Mouse (Mus musculus) limb, embryonic 15.5 days (tissue): ENCODE results near the gene Majin. TPM values are rescaled to one million over a fixed set of nuclear protein-coding genes. Genes with fewer than 3 reads are reported as not detected.
A peak's percentile ranks its signal among the peaks of the same experiment; 100 is the strongest.

Experiments
- ATAC-seq: fragments of 200-750 bp; cut with Nextera tagmentation; 2 replicates; pipeline ENCODE4 v1.8.0; 2017; ENCODE audit warnings: low read depth, moderate TSS enrichment; ENCODE audit not compliant: insufficient number of reproducible peaks, low FRiP score, low TSS enrichment
- H3K27ac ChIP-seq: fragments of 300-500 bp; sonication (generic); 2 replicates; pipeline ENCODE4 v1.5.1; 2015; ENCODE audit warnings: moderate library complexity, mild to moderate bottlenecking, inconsistent platforms
- H3K27me3 ChIP-seq: fragments of 300-500 bp; sonication (generic); 2 replicates; pipeline ENCODE4 v1.6.1; 2015; ENCODE audit warnings: inconsistent platforms
- H3K36me3 ChIP-seq: fragments of 300-500 bp; sonication (generic); 2 replicates; pipeline ENCODE4 v1.6.1; 2015; ENCODE audit warnings: inconsistent platforms
- H3K4me1 ChIP-seq: fragments of 300-500 bp; sonication (generic); 2 replicates; pipeline ENCODE4 v1.6.1; 2015; ENCODE audit warnings: inconsistent platforms
- H3K4me2 ChIP-seq: fragments of 300-500 bp; sonication (generic); 2 replicates; pipeline ENCODE4 v1.6.1; 2015; ENCODE audit warnings: mild to moderate bottlenecking, inconsistent platforms
- H3K4me3 ChIP-seq: fragments of 300-500 bp; sonication (generic); 2 replicates; pipeline ENCODE4 v1.5.1; 2015; ENCODE audit warnings: mild to moderate bottlenecking, inconsistent platforms
- H3K9ac ChIP-seq: fragments of 300-500 bp; sonication (generic); 2 replicates; pipeline ENCODE4 v1.6.1; 2015; ENCODE audit warnings: inconsistent platforms
- H3K9me3 ChIP-seq: fragments of 300-500 bp; sonication (generic); 2 replicates; pipeline ENCODE4 v1.6.1; 2016; ENCODE audit warnings: inconsistent platforms
- WGBS: fragments of 180-500 bp; shearing (Covaris S2); methylation state at CpG from one replicate; pipeline ENCODE4 v1.1.7; 2015; 5-methylcytosine and 5-hydroxymethylcytosine counted together
- polyA plus RNA-seq: library from polyadenylated mRNA; unstranded; fragments of >200 nt; fragmentation: Nextera tagmentation; extraction: Ambion mirVana; gene quantifications from 2 replicates; pipeline ENCODE4 v1.2.1, GENCODE M21; 2015

The Majin gene
- 0.19 TPM in 1 of 2 replicates, not detected in the other for polyA plus RNA-seq

GRCm38 (mm10) chr19:6184131-6184530 lies at the start of gene Majin:
Majin (plus strand) TSS chr19:6184388.
- no peaks in the 10 kb centered on the region for H3K27me3 ChIP-seq
- WGBS, result 85% methylated on average over 23 of the region's 23 CpGs
- no peak within 1 kb of the TSS for H3K27ac ChIP-seq
- ATAC-seq, result no peak
- H3K4me3 ChIP-seq, result no peak within 1 kb of the TSS
- H3K36me3 ChIP-seq, result no peaks in the 10 kb centered on the region
- no peak within 1 kb of the TSS for H3K4me2 ChIP-seq
- H3K9me3 ChIP-seq, result no peaks in the 10 kb centered on the region
- no peaks in the 10 kb centered on the region for H3K4me1 ChIP-seq
- H3K9ac ChIP-seq, result no peak within 1 kb of the TSS

- peaks cover 11% of the 10 kb centered on the region for H3K4me1 ChIP-seq
- no peaks in the 10 kb centered on the region for H3K27me3 ChIP-seq
- no peak for ATAC-seq
- H3K9me3 ChIP-seq, result no peaks in the 10 kb centered on the region
- 79% methylated on average over 3 of the region's 3 CpGs for WGBS
- peaks cover 37% of the 10 kb centered on the region for H3K36me3 ChIP-seq
- H3K27ac ChIP-seq, result no peak overlapping the region
- no peak overlapping the region for H3K4me3 ChIP-seq
- H3K9ac ChIP-seq, result no peak overlapping the region
- no peak overlapping the region for H3K4me2 ChIP-seq
Measured at GRCm38 (mm10) chr19:6136397-6136796, 47.8 kb upstream of the Majin start.

DNA sequence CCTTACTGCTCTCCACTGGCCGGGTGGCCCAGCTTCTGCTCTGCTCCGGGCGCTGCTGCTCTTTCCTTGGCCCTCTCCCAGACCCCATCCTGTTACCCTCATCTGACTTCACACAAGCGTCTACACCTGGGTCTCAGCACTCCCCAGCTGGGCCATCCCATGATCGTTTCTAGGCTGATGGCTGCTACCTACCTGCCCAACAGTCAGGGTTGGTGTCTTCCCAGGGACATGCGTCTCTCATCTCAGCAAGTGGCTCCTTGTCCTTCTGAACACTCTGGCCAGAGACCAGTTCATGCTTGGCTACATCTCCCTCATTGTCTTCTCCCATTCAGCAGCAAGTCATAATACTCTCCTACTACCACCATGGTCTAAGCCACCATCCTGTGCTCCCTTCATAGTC lies 44.5 kb upstream of the Majin start:
- Histone ChIP-seq H3K4me3 (peak overlapping the region; percentile 56; the same call in 1 of the 2 replicates), H3K4me1 (peaks cover 16% of the 10 kb centered on the region), H3K9me3 (no peaks in the 10 kb centered on the region), H3K4me2 (peak overlapping the region; percentile 77), H3K27ac (peak overlapping the region; percentile 33; the same call in 1 of the 2 replicates), H3K36me3 (peaks cover 30% of the 10 kb centered on the region), H3K9ac (no peak overlapping the region), H3K27me3 (no peaks in the 10 kb centered on the region)
- 89% methylated on average over 6 of the region's 6 CpGs for WGBS
- no peak for ATAC-seq

DNA sequence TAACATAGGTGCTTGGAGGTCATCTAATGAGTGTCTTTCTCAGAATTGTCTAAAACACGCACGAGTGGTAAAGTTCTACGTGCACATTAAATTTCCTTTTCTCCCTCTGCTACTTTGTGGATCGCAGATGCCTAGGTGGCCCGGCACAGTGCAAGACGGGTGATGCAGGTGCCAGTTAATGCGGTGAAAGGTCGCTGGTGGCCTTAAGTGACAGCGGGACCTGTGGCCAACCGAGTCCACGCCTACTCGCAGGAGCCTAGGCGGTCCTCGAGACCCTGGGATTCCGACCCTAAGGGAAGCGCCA lies 43.9 kb upstream of the Majin start:
- H3K4me2 ChIP-seq, result peak overlapping the region; percentile 77
- peak overlapping the region; percentile 94 for H3K27ac ChIP-seq
- peaks cover 24% of the 10 kb centered on the region for H3K36me3 ChIP-seq
- peaks cover 16% of the 10 kb centered on the region for H3K4me1 ChIP-seq
- WGBS, result 4% methylated on average over 16 of the region's 16 CpGs
- H3K27me3 ChIP-seq, result no peaks in the 10 kb centered on the region
- H3K9me3 ChIP-seq, result no peaks in the 10 kb centered on the region
- peak overlapping the region; percentile 85 for H3K9ac ChIP-seq
- H3K4me3 ChIP-seq, result peak overlapping the region; percentile 56
- no peak for ATAC-seq

DNA sequence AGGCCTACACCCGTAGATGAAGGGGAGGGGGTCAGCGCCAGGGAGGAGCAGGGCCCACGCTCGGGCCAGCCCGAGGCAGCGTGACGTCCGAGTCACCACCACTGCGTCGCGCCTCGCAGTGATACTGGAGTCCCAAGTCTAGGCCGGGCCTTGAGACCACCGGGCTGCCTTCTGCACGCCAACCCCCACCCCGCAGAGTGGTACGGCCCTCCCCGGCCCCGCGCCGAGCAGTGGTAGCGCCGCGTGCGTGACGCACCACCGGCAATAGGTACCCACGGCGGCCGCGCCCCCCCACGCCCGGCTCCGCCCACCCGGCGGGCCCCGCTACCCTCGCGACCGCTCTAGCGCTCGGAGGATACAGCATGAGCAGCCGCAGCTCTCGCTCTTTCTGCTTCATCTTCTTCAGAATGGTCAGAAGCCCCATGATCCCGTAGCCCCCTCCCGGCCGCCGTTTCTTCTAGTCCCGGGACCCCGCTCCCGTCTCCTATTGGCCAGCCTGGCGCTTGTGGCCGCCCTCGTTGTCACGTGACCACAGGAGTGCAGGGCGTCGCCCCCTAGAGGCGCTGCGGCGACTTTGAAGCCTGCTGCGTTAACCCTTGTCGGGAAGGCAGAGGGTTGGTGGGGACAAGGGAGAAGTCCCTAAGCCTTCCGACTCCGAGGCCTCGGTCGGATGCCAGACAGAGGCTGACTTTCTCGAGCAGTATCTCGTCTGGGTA lies 43.4 kb upstream of the Majin start, which contains the start of gene Batf2:
TSS of gene Batf2 (plus strand) at position 306 of the 716 bp plus-strand sequence.
- peak; percentile 88 for ATAC-seq
- under 1% methylated on average over 56 of the region's 68 CpGs for WGBS
- Histone ChIP-seq H3K9ac (peak within 1 kb of the TSS; percentile 85), H3K27ac (peak within 1 kb of the TSS; percentile 94), H3K4me2 (peak within 1 kb of the TSS; percentile 77), H3K36me3 (peaks cover 18% of the 10 kb centered on the region), H3K27me3 (no peaks in the 10 kb centered on the region), H3K4me1 (peaks cover 16% of the 10 kb centered on the region), H3K9me3 (no peaks in the 10 kb centered on the region), H3K4me3 (peak within 1 kb of the TSS; percentile 56)

DNA sequence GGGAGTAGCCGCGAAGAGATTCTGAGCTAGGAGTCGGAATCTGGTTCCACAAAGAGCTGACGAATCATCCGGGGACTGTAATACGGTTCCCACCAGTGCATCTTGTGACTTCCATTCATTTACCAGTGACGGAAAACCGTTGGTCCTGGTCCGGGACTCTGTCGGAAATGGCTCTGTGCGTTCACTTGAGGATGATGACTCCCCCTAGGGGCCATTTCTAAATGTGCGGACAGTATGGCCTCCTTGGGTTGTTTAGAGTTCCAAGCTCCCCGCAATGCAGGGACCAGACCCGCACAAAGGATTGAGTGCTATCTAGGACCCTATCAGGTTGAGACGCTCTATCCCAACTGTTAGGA lies 42.8 kb upstream of the Majin start, which contains the start of gene Arl2:
TSS of gene Arl2 (minus strand) at position 155 of the 356 bp plus-strand sequence.
- Histone ChIP-seq H3K27ac (peak within 1 kb of the TSS; percentile 94), H3K9ac (peak within 1 kb of the TSS; percentile 85), H3K4me3 (peak within 1 kb of the TSS; percentile 56), H3K4me1 (peaks cover 16% of the 10 kb centered on the region), H3K9me3 (no peaks in the 10 kb centered on the region), H3K36me3 (peaks cover 13% of the 10 kb centered on the region), H3K27me3 (no peaks in the 10 kb centered on the region), H3K4me2 (peak within 1 kb of the TSS; percentile 77)
- WGBS, result under 1% methylated on average over 15 of the region's 15 CpGs
- peak; percentile 62 for ATAC-seq

DNA sequence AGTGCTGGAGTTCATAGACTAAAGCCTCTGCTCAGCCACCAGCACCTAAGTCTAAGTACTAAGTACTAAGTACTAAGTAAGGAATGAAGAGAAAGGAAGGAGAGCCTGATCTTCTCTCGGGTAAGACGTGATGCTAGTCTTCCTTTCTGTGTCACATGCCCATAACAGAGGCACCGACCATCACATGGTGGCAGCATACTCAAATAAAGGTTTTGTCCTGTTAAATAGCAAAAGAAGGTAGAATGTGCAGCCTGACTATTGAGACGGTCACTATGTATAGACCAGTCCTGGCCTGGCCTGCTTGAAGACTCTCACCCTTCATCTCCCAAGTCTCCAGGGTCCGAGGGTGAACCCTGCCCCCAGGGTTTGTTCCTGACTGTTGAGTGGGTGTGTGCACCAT lies 39.3 kb upstream of the Majin start:
- 77% methylated on average over 5 of the region's 5 CpGs for WGBS
- Histone ChIP-seq H3K27ac (no peak overlapping the region), H3K27me3 (no peaks in the 10 kb centered on the region), H3K36me3 (no peaks in the 10 kb centered on the region), H3K4me1 (peaks cover 11% of the 10 kb centered on the region), H3K4me3 (no peak overlapping the region), H3K9ac (no peak overlapping the region), H3K4me2 (no peak overlapping the region), H3K9me3 (no peaks in the 10 kb centered on the region)
- ATAC-seq, result no peak

DNA sequence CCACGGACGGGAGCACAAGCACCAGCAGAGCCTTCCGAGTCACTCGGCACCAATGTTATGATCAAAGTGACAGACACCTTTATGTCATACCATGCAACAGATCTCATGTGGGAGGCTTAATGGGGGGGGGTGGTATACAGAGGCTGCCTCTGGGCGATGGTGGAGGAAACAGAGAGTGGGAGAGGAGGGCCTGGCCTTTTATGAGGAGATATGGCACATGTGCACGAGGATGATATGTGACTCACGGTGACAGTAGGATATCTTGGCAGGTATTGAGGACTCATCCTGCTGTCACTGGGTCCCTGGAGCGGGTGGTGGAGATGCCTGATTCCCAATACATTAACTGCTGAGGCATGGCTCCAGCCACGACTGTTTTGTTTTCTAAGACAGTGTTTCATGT lies 29.0 kb upstream of the Majin start:
- Histone ChIP-seq H3K4me1 (no peaks in the 10 kb centered on the region), H3K36me3 (no peaks in the 10 kb centered on the region), H3K9me3 (no peaks in the 10 kb centered on the region), H3K27me3 (no peaks in the 10 kb centered on the region), H3K27ac (no peak overlapping the region), H3K4me3 (no peak overlapping the region), H3K4me2 (no peak overlapping the region), H3K9ac (no peak overlapping the region)
- 83% methylated on average over 9 of the region's 9 CpGs for WGBS
- no peak for ATAC-seq

DNA sequence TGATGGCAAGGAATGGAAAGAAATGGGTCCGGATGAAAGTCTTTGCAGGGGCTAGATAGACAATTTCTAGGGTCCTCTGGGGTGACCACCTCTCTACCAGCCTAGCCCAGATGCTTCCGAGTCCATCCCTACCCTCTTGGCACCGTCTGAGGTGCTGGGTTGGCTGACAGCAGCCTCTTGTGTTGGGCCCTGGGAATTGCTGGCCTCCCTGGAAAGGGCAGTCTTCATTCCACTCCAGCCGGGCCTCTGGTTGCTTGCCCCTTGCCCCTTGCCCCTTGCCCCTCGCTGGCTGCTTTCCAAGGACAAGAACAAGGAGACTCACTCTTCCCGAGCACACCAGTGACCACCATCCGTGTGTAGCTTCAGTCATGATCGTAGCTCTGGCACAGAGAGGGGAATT lies 27.8 kb upstream of the Majin start:
- no peak for ATAC-seq

DNA sequence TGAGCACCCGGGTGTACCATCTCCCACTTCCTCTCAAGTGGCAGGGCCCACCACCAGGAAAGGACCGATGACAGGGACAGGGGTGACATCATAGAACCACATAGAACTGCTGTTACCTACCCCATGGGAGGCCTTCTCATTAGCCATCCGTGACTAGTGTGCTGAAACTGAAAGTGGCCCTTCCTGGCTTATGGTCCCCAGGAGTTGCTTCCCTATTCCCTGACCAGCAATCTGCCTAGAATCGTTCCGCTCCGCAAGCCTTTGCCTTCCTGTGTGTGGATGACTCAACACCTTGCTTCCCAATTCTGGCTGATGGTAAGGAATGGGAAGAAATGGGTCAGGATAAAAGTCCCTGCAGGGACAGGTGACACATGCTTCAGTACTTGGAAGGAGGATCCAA lies 27.0 kb upstream of the Majin start:
- H3K27me3 ChIP-seq, result no peaks in the 10 kb centered on the region
- no peak overlapping the region for H3K4me3 ChIP-seq
- no peak overlapping the region for H3K27ac ChIP-seq
- H3K36me3 ChIP-seq, result no peaks in the 10 kb centered on the region
- no peaks in the 10 kb centered on the region for H3K9me3 ChIP-seq
- ATAC-seq, result no peak
- no peak overlapping the region for H3K9ac ChIP-seq
- no peaks in the 10 kb centered on the region for H3K4me1 ChIP-seq
- no peak overlapping the region for H3K4me2 ChIP-seq
- WGBS, result 70% methylated on average over 6 of the region's 6 CpGs

More for the DNA sequence above, 27.8 kb upstream of the Majin start:
- Histone ChIP-seq H3K4me1 (no peaks in the 10 kb centered on the region), H3K36me3 (no peaks in the 10 kb centered on the region), H3K4me3 (no peak overlapping the region), H3K27ac (no peak overlapping the region), H3K9me3 (no peaks in the 10 kb centered on the region), H3K4me2 (no peak overlapping the region), H3K27me3 (no peaks in the 10 kb centered on the region), H3K9ac (no peak overlapping the region)
- 65% methylated on average over 8 of the region's 8 CpGs for WGBS

DNA sequence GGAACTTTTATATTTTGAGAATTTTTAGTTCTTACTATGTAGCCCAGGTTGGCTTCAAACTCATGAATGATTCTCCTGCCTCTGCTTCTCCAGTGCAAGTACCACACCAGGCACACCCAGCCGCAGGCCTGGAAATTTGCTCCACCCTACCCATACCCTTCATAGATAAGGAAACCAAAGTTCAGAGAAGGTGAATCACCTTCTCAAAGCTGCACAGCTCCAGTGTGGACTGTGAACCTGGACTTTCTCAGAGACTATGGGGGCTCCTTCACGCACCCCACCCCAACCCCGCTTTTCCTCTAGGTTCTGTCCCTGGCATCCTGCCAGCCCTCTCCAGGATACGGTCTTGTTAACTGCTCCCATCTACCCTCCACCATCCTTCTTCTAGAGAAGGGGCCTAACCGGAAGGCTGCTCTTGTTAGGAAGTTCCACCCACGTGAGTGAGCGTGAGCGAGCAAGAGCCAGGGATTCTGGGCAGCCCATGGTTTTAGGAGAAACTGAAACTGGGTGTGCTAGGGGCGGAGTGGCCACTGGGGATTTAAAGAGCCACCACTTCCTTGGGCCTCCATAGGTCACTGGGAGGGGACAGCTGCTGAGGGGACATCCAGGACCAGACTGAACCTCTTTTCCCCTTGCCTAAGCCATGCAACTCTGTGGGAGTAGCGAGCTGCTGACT lies 20.2 kb upstream of the Majin start:
- ATAC-seq, result no peak
- Histone ChIP-seq H3K9me3 (no peaks in the 10 kb centered on the region), H3K27me3 (no peaks in the 10 kb centered on the region), H3K4me3 (no peak overlapping the region), H3K36me3 (no peaks in the 10 kb centered on the region), H3K4me2 (no peak overlapping the region), H3K27ac (no peak overlapping the region), H3K9ac (no peak overlapping the region), H3K4me1 (no peaks in the 10 kb centered on the region)
- 54% methylated on average over 10 of the region's 10 CpGs for WGBS

DNA sequence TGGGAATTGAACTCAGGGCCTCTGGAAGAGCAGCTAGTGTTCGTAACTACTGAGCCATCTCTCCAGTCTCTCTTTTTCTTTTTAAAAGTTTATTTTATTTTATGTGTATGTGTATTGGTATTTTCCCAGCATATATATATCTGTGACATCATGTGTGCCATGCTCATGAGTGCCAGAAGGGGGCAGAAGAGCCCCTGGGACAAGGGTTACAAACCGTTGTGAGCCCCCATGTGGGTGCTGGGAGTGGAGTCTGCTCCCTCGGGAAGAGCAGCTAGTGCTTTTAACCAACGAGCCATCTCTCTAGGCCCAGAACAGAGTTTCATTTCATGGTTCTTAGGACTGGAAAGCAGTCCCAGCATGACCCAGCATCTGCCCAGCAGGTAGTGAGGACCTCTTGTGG lies 17.4 kb upstream of the Majin start:
- no peaks in the 10 kb centered on the region for H3K9me3 ChIP-seq
- no peaks in the 10 kb centered on the region for H3K36me3 ChIP-seq
- H3K27me3 ChIP-seq, result no peaks in the 10 kb centered on the region
- H3K9ac ChIP-seq, result no peak overlapping the region
- no peak for ATAC-seq
- no peaks in the 10 kb centered on the region for H3K4me1 ChIP-seq
- no peak overlapping the region for H3K4me3 ChIP-seq
- no peak overlapping the region for H3K4me2 ChIP-seq
- H3K27ac ChIP-seq, result no peak overlapping the region
- WGBS, result 75% methylated on average over 4 of the region's 4 CpGs
